Mouse (Mus musculus) left cerebral cortex, postnatal 4 days (tissue): ENCODE data around the gene Prpsap2. TPM values are rescaled to one million over a fixed set of nuclear protein-coding genes. Genes with fewer than 3 reads are reported as not detected.

Source experiments
- total RNA-seq, 2 experiments: library from RNA; stranded (reverse); gene quantifications; 2 replicates each; pipeline ENCODE4 v1.2.3; 2021

The Prpsap2 gene
- total RNA-seq, 2 experiments from 2014 or later: 47.0 to 47.7 TPM

Other genes with a start within 250 kb of the Prpsap2 start
- 10 to 100 TPM; 99.3 to 99.6 TPM for gene Epn2, start 182.4 kb downstream of the Prpsap2 start, total RNA-seq
- gene Grap, start 108.8 kb downstream of the Prpsap2 start, total RNA-seq: 1 to 10 TPM; 5.8 to 6.1 TPM
- gene Fam83g, start 78.0 kb downstream of the Prpsap2 start, total RNA-seq: under 1 TPM in 1 of 2 experiments, not detected in 1; 0.12 TPM
- gene Slc5a10, start 41.3 kb downstream of the Prpsap2 start, total RNA-seq: under 1 TPM in 1 of 2 experiments, not detected in 1; 0.38 TPM
- 100 to 1,000 TPM; 127 to 137 TPM for gene Ulk2, start 93.0 kb upstream of the Prpsap2 start, total RNA-seq
- gene Akap10, start 168.2 kb upstream of the Prpsap2 start, total RNA-seq: 10 to 100 TPM; 26.7 to 27.1 TPM
- gene Specc1, start 194.7 kb upstream of the Prpsap2 start, total RNA-seq: 10 to 100 TPM; 24.8 to 27.6 TPM